Mouse (Mus musculus): ENCODE measurements at regions not wholly inside any gene's neighbourhood (a gene's known extent, or its start where the extent isn't known, plus 50 kb on each side); places are given as distances from the start of the nearest gene placed in this dataset.

DNA sequence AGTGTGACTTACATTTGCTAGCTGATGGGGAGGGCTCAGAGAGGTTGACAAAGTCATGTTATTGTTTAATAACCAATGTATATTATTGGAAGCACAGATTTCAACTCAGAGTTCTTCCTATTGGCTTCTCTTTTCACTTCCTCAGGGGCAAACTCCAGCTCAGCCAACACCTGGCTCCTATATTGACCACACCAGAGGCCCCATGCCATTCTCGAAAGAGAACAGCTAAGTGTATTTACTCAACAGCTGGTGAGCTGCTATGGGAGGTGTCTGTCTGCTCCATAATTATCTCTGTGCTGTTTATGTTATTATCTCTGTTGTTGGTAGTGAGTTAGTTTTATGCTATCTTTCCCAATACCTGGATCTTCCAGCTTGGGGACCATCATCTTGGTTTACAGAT, 342.4 kb downstream of the Epha4 start:
- no peak for ATAC-seq (replicated peaks; ENCODE audit: insufficient number of reproducible peaks, insufficient read depth, low FRiP score, low read depth)
- 78% methylated on average over 1 of the region's 1 CpGs for WGBS

DNA sequence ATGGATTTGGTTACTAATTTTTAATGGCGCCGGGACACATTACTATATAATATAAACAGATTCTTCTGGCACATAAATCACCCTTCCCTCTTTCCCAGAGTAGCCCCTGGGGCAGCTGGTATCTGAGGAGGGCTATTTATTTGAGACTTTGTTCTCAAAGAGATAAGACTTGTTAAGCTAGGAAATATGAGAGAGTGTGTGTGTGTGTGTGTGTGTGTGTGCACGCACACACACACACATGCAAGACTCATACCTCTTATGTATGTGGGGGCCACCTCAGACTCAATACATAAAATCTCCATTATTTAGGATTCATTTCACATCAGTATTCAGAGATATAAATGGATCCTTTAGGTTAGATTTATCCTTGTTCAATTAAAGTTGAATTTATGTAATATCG, 340.1 kb downstream of the Epha4 start:
- Histone ChIP-seq H3K4me1 (replicated peaks) (no peaks in the 10 kb centered on the region), H3K4me2 (no peak overlapping the region), H3K4me3 (no peak overlapping the region), H3K27me3 (no peaks in the 10 kb centered on the region), H3K36me3 (no peaks in the 10 kb centered on the region), H3K27ac (no peak overlapping the region), H3K9me3 (replicated peaks) (no peaks in the 10 kb centered on the region), H3K9ac (no peak overlapping the region)
- 78% methylated on average over 4 of the region's 4 CpGs for whole genome bisulfite sequencing
- ATAC-seq (replicated peaks; ENCODE audit: insufficient number of reproducible peaks, insufficient read depth, low FRiP score, low read depth), result no peak

More for the DNA sequence above, 342.4 kb downstream of the Epha4 start:
- no peak overlapping the region for H3K9ac ChIP-seq
- no peak overlapping the region for H3K4me3 ChIP-seq
- no peak overlapping the region for H3K4me2 ChIP-seq
- no peaks in the 10 kb centered on the region for H3K27me3 ChIP-seq
- H3K4me1 ChIP-seq (replicated peaks), result no peaks in the 10 kb centered on the region
- H3K27ac ChIP-seq, result no peak overlapping the region
- H3K36me3 ChIP-seq, result no peaks in the 10 kb centered on the region
- no peaks in the 10 kb centered on the region for H3K9me3 ChIP-seq (replicated peaks)

DNA sequence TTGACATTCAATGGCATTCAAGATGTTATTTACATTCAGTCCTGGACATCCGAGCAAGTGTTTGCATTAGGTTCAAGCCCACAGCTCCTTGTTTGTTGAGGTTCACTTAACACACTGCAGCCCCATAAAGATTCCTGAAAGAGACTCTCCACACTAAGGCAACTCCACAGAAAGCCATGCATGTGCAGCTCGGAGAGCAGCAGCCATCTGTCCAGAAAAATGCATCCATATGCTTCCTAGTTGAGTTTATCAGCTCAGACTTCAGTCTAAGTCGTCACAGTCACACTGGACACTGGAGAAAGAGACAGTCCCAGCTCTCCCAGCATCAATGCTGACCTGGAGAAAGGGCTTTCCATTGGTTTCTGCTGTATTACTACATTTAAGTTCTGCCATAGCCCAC, 339.7 kb downstream of the Epha4 start:
- no peaks in the 10 kb centered on the region for H3K27me3 ChIP-seq
- H3K36me3 ChIP-seq, result no peaks in the 10 kb centered on the region
- no peak overlapping the region for H3K4me3 ChIP-seq
- no peak overlapping the region for H3K9ac ChIP-seq
- no peaks in the 10 kb centered on the region for H3K9me3 ChIP-seq (replicated peaks)
- H3K27ac ChIP-seq, result no peak overlapping the region
- no peaks in the 10 kb centered on the region for H3K4me1 ChIP-seq (replicated peaks)
- WGBS, result 65% methylated on average over 3 of the region's 3 CpGs
- H3K4me2 ChIP-seq, result no peak overlapping the region
- no peak for ATAC-seq (replicated peaks; ENCODE audit: insufficient number of reproducible peaks, insufficient read depth, low FRiP score, low read depth)

DNA sequence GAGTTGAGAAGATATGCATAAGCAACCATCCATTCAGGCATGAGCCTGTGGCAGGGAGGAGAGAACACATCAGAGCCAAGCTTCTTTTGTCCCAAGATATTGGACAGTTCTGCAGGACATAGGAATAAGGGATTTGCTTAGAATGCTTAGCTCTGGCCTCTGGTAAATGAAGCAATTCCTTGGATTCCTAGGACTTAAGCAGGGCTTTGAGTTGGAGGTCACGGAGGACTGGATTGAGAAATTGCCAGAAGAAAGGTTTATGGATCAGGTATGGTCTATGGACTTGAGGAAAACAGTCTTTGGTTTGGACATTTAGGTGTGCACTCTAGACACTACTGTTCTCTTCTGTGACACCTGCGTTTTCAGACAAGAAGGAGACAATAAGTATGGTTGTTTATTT, 338.4 kb downstream of the Epha4 start:
- Histone ChIP-seq H3K4me1 (replicated peaks) (no peaks in the 10 kb centered on the region), H3K4me3 (no peak overlapping the region), H3K9me3 (replicated peaks) (no peaks in the 10 kb centered on the region), H3K36me3 (no peaks in the 10 kb centered on the region), H3K27me3 (no peaks in the 10 kb centered on the region), H3K27ac (no peak overlapping the region), H3K9ac (no peak overlapping the region), H3K4me2 (no peak overlapping the region)
- ATAC-seq (replicated peaks; ENCODE audit: insufficient number of reproducible peaks, insufficient read depth, low FRiP score, low read depth), result no peak
- WGBS, result 90% methylated on average over 2 of the region's 2 CpGs

DNA sequence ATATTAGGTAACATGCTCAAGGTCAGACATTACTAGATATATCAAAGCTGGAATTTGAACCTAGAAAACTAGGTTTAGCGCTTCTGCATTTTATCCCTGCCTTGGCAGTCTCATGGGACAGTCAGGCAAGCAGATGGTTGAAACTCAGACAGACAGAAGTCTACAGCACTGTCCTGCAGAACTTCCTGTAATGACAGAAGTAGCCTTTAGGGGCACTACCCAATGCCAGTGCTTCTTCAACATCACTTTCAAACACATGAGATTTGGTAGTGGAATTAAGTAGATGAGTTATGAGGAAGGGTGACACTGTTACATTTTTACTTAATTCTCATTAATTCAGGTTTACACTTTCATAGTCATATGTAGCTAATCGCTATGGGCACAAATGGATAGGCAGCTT, 330.9 kb downstream of the Epha4 start:
- no peak overlapping the region for H3K27ac ChIP-seq
- H3K9ac ChIP-seq, result no peak overlapping the region
- 82% methylated on average over 2 of the region's 2 CpGs for WGBS
- no peak overlapping the region for H3K4me3 ChIP-seq
- no peak for ATAC-seq (replicated peaks; ENCODE audit: insufficient number of reproducible peaks, insufficient read depth, low FRiP score, low read depth)
- no peaks in the 10 kb centered on the region for H3K4me1 ChIP-seq (replicated peaks)
- H3K9me3 ChIP-seq (replicated peaks), result no peaks in the 10 kb centered on the region
- H3K27me3 ChIP-seq, result no peaks in the 10 kb centered on the region
- no peaks in the 10 kb centered on the region for H3K36me3 ChIP-seq
- H3K4me2 ChIP-seq, result no peak overlapping the region

DNA sequence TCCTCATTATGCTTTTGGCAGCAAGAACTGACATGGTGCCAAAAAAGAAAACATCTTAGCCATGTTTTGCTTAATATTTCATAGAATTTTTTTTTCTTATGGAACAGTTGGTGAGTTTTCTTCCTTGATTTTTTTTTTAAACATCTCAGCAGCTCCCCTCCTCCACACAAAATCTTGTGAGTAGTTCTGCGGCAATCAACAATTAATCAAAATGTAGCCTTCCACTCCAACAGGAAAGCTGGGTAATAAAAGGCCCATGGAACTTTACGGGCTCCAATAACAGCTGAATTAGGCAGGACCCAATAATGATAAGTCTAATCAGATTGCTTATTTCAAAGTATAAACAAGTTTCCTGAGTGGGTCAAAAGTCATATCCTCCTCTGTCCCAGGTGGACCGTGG, 324.7 kb downstream of the Epha4 start:
- no peak for ATAC-seq (replicated peaks; ENCODE audit: insufficient number of reproducible peaks, insufficient read depth, low FRiP score, low read depth)
- H3K4me1 ChIP-seq (replicated peaks), result no peaks in the 10 kb centered on the region
- no peak overlapping the region for H3K4me2 ChIP-seq
- no peaks in the 10 kb centered on the region for H3K27me3 ChIP-seq
- H3K36me3 ChIP-seq, result no peaks in the 10 kb centered on the region
- H3K9ac ChIP-seq, result no peak overlapping the region
- no peaks in the 10 kb centered on the region for H3K9me3 ChIP-seq (replicated peaks)
- H3K27ac ChIP-seq, result no peak overlapping the region
- H3K4me3 ChIP-seq, result no peak overlapping the region
- 60% methylated on average over 3 of the region's 3 CpGs for WGBS

DNA sequence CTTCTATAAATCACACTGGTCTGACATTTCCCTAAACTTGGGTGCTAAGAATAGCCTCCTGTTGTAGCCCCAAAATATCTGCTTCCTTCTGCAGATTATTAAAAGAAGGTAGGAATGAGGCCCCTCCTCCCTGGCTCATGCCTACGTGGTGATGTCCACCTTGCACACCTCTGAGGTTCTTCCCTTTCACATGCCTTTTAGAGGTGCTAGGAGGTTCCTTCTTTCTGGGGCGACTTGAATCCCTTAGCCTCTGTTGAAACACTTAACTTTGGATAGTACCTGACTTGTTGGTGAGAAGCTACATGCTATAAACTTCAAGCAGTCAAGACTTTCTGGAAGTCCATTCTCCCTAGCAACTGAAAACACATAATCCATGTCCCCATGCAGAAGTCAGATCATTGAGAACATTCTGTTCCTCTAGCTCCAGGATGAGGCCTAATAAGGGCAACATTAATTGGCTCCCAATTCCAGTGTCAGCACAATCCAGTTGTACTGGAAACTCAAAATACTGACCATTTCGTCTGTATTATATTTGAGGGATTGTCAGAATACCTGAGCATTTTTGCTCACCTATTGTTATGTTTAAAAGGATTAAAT, 313.5 kb downstream of the Epha4 start:
- Histone ChIP-seq H3K27ac (no peak overlapping the region), H3K4me1 (replicated peaks) (no peaks in the 10 kb centered on the region), H3K27me3 (no peaks in the 10 kb centered on the region), H3K4me3 (no peak overlapping the region), H3K9ac (no peak overlapping the region), H3K9me3 (replicated peaks) (no peaks in the 10 kb centered on the region), H3K36me3 (no peaks in the 10 kb centered on the region), H3K4me2 (no peak overlapping the region)
- 70% methylated on average over 3 of the region's 3 CpGs for WGBS
- ATAC-seq (replicated peaks; ENCODE audit: insufficient number of reproducible peaks, insufficient read depth, low FRiP score, low read depth), result no peak

DNA sequence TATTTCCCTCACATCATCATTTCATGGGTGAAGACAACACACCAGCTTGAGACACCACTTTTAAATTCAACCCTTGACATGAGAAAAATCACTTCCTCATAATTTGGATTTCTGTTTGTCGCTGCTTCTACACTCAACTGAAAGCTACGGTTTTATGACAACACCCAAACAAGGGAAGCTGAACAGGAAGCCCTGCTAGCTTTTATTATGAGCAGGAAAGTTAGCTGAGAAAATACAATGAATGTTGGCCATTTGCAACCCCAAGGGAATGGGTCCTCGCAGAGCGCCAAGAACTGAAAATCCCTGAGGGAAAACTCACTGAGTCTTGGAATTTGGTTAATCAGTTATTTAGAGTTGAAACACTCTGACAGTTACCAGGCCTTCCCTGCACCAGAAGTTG, 311.9 kb downstream of the Epha4 start:
- Histone ChIP-seq H3K27me3 (no peaks in the 10 kb centered on the region), H3K36me3 (no peaks in the 10 kb centered on the region), H3K9me3 (replicated peaks) (no peaks in the 10 kb centered on the region), H3K27ac (no peak overlapping the region), H3K4me2 (no peak overlapping the region), H3K4me3 (no peak overlapping the region), H3K4me1 (replicated peaks) (no peaks in the 10 kb centered on the region), H3K9ac (no peak overlapping the region)
- no peak for ATAC-seq (replicated peaks; ENCODE audit: insufficient number of reproducible peaks, insufficient read depth, low FRiP score, low read depth)
- WGBS, result 65% methylated on average over 4 of the region's 4 CpGs

DNA sequence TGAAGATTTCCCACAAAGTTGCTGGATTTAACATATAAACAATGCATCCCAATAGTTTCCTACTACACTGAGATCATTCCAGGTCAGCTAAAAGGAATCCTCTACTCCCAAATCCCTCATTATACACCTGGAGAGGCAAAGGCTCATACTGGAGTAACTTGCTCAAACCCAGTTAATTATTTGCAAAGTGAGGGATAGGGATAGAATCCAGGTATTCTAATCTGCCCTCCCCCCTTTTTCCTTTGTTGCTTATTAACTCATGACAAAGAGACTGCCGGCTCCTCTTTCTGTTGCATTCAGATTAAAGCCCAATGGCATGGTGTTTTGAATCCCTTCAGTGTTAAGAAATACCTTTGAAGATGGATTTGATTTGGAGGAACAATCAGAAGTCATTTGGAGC, 308.4 kb downstream of the Epha4 start:
- Histone ChIP-seq H3K36me3 (no peaks in the 10 kb centered on the region), H3K4me3 (no peak overlapping the region), H3K27ac (no peak overlapping the region), H3K27me3 (no peaks in the 10 kb centered on the region), H3K9me3 (replicated peaks) (no peaks in the 10 kb centered on the region), H3K4me2 (no peak overlapping the region), H3K9ac (no peak overlapping the region), H3K4me1 (replicated peaks) (no peaks in the 10 kb centered on the region)
- 88% methylated on average over 1 of the region's 1 CpGs for WGBS
- no peak for ATAC-seq (replicated peaks; ENCODE audit: insufficient number of reproducible peaks, insufficient read depth, low FRiP score, low read depth)

DNA sequence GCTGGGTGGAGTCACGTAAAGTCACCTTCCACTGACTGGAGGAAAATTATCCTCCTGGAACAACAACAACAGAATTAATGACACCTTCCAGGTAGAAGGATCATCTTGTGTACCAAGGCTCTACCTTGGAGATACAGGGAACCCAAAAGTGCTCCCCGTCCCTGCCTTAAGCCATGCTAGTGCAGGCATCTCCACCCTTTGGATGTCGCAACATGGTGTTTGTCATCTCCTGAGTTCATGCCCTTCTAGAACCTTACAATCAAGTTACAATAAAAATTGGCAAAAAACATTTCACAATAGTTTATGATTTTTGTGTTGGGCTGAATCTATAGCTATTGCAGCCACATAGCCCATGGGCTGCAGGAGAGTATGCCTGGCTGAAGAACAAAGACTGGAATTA, 305.5 kb downstream of the Epha4 start:
- WGBS, result 89% methylated on average over 3 of the region's 3 CpGs
- no peak overlapping the region for H3K4me3 ChIP-seq
- H3K27ac ChIP-seq, result no peak overlapping the region
- no peak overlapping the region for H3K9ac ChIP-seq
- no peak for ATAC-seq (replicated peaks; ENCODE audit: insufficient number of reproducible peaks, insufficient read depth, low FRiP score, low read depth)
- H3K36me3 ChIP-seq, result no peaks in the 10 kb centered on the region
- H3K4me2 ChIP-seq, result no peak overlapping the region
- no peaks in the 10 kb centered on the region for H3K27me3 ChIP-seq
- no peaks in the 10 kb centered on the region for H3K9me3 ChIP-seq (replicated peaks)
- peaks cover 9% of the 10 kb centered on the region for H3K4me1 ChIP-seq (replicated peaks)

DNA sequence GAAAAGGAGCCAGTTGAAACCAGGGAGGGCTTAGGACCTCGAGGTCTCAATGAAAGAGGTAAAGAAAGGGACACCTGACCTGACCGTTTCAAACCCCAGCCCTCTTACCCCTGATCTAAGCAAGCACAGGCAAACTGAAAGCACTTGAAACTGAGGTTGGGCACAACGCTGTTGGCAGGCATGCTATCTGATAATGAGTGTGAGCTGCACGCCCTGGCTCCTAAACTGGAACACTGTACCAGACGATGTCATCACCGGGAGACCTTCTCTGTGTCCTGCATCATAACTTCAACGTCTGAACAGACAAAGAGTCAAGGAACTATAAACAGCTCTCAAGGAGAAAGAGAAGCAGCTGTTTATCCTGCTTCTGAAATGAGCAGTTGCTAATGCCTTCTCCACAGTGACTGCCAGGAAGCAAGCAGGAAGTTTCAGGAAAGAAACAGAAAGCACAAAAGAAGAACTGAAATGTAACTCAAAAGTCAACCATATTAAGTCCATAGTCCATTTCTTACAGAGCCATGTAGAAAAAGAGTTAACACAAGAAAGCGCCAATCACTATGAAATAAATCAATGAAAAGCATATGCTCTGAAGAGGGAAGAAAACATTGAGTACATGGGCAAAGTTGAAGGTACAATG, 301.3 kb downstream of the Epha4 start:
- Histone ChIP-seq H3K36me3 (no peaks in the 10 kb centered on the region), H3K9me3 (replicated peaks) (no peaks in the 10 kb centered on the region), H3K4me1 (replicated peaks) (peaks cover 9% of the 10 kb centered on the region), H3K4me2 (peak overlapping the region; percentile 44), H3K4me3 (peak overlapping the region; percentile 23), H3K9ac (no peak overlapping the region), H3K27ac (peak overlapping the region; percentile 17; the same call in 1 of the 2 replicates), H3K27me3 (no peaks in the 10 kb centered on the region)
- ATAC-seq (replicated peaks; ENCODE audit: insufficient number of reproducible peaks, insufficient read depth, low FRiP score, low read depth), result peak; percentile 70
- WGBS, result 16% methylated on average over 8 of the region's 8 CpGs
